Mouse (Mus musculus) limb, embryonic 10.5 days (tissue): ENCODE measurements around the gene Hdac5. TPM values are rescaled to one million over a fixed set of nuclear protein-coding genes. Genes with fewer than 3 reads are reported as not detected.

Experiments
- DNase-seq: peaks from one replicate; pipeline ENCODE4 v3.0.0-alpha.2; 2017; ENCODE audit warnings: low spot score
- H3K27ac ChIP-seq: fragments of 300-500 bp; sonication (generic); 2 replicates; pipeline ENCODE4 v1.5.1; 2016; ENCODE audit warnings: mild to moderate bottlenecking
- H3K27me3 ChIP-seq: fragments of 300-500 bp; sonication (generic); 2 replicates; pipeline ENCODE4 v1.6.1; 2016; ENCODE audit warnings: low read depth, mild to moderate bottlenecking; ENCODE audit not compliant: poor library complexity, severe bottlenecking
- H3K36me3 ChIP-seq: fragments of 300-500 bp; sonication (generic); 2 replicates; pipeline ENCODE4 v1.6.1; 2016; ENCODE audit warnings: mild to moderate bottlenecking, moderate library complexity
- H3K4me1 ChIP-seq: fragments of 300-500 bp; sonication (generic); 2 replicates; pipeline ENCODE4 v1.6.1; 2016
- H3K4me3 ChIP-seq: fragments of 300-500 bp; sonication (generic); 2 replicates; pipeline ENCODE4 v1.5.1; 2016; ENCODE audit warnings: mild to moderate bottlenecking, moderate library complexity
- H3K9me3 ChIP-seq: fragments of 300-500 bp; sonication (generic); replicated peaks from 2 replicates; pipeline ENCODE4 v1.6.1; 2016; ENCODE audit warnings: mild to moderate bottlenecking
- WGBS: fragments of 180-500 bp; shearing (Covaris S2); methylation state at CpG from one replicate; pipeline ENCODE4 v1.1.7; 2016; 5-methylcytosine and 5-hydroxymethylcytosine counted together
- polyA plus RNA-seq: library from polyadenylated mRNA; unstranded; fragments of >200 nt; fragmentation: Nextera tagmentation; extraction: Ambion mirVana; gene quantifications from 2 replicates; pipeline ENCODE4 v1.2.1, GENCODE M21; 2016

Hdac5 gene
- polyA plus RNA-seq, 1 experiment from 2014 or later: 50.2 TPM

GRCm38 (mm10) chr11:102218783-102219182 is 11.2 kb downstream of the Hdac5 start:
- WGBS: 0% methylated on average over 10 of the region's 10 CpGs

GRCm38 (mm10) chr11:102217876-102218430 is 12.0 kb downstream of the Hdac5 start:
- Histone ChIP-seq H3K27me3 (no peaks in the 10 kb centered on the region), H3K27ac (peak overlapping the region; percentile 84), H3K9me3 (no peaks in the 10 kb centered on the region), H3K4me1 (peaks cover 84% of the 10 kb centered on the region), H3K4me3 (peak overlapping the region; percentile 50), H3K36me3 (peaks cover 8% of the 10 kb centered on the region)
- WGBS: 70% methylated on average over 7 of the region's 7 CpGs
- DNase-seq: peak; percentile 28

More at GRCm38 (mm10) chr11:102218783-102219182, 11.2 kb downstream of the Hdac5 start:
- H3K4me1 ChIP-seq: peaks cover 87% of the 10 kb centered on the region
- H3K27me3 ChIP-seq: 0 out of 2 replicates have a peak, but pooled peaks cover 2% of the 10 kb centered on the region
- DNase-seq: peak; percentile 82
- H3K27ac ChIP-seq: peak overlapping the region; percentile 84
- H3K9me3 ChIP-seq: no peaks in the 10 kb centered on the region
- H3K36me3 ChIP-seq: peaks cover 8% of the 10 kb centered on the region
- peak overlapping the region; percentile 50 for H3K4me3 ChIP-seq

DNA sequence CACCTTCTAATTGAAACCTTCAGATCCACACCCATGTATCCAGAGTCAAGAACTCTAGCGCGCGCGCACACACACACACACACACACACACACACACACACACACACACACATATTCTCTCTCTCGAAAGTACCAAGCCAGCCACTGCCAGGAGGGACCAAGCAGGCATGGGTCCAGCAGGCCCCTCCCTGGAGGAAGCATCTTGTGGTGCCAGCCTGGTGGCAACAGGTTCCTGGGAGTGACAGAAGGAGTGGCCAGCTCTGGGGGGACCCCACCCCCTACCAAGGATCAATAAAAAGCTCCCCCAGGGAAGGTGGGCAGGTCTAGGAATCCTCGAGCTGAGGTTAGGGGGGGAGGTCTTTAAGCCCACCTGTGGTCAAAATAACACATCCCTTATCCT is 12.6 kb downstream of the Hdac5 start:
- 84% methylated on average over 6 of the region's 6 CpGs for WGBS
- Histone ChIP-seq H3K4me3 (peak overlapping the region; percentile 50; the same call in 1 of the 2 replicates), H3K4me1 (peaks cover 79% of the 10 kb centered on the region), H3K36me3 (peaks cover 8% of the 10 kb centered on the region), H3K9me3 (no peaks in the 10 kb centered on the region), H3K27ac (peak overlapping the region; percentile 84), H3K27me3 (no peaks in the 10 kb centered on the region)
- DNase-seq: peak; percentile 29

DNA sequence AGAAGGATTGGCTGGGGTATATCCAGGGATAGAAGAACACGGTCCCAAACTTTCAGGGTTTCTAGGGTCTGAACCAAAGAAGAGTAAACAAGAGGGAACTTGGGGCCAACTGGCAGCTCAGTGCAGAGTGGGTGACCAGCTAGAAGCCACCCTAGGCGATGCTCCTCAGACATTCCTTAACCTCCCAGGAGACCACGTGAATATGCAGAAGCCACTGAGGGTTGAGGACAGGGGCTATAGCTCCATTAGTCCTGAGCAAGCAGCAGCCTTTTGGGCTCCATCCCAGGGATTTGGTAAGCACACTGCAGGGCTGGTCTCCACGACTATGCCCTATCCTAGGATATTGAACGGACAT is 13.1 kb downstream of the Hdac5 start:
- Histone ChIP-seq H3K27ac (peak overlapping the region; percentile 43; the same call in 1 of the 2 replicates), H3K4me1 (peaks cover 77% of the 10 kb centered on the region), H3K36me3 (peaks cover 7% of the 10 kb centered on the region), H3K9me3 (no peaks in the 10 kb centered on the region), H3K4me3 (no peak overlapping the region), H3K27me3 (no peaks in the 10 kb centered on the region)
- DNase-seq: peak; percentile 27
- WGBS: 54% methylated on average over 5 of the region's 5 CpGs

DNA sequence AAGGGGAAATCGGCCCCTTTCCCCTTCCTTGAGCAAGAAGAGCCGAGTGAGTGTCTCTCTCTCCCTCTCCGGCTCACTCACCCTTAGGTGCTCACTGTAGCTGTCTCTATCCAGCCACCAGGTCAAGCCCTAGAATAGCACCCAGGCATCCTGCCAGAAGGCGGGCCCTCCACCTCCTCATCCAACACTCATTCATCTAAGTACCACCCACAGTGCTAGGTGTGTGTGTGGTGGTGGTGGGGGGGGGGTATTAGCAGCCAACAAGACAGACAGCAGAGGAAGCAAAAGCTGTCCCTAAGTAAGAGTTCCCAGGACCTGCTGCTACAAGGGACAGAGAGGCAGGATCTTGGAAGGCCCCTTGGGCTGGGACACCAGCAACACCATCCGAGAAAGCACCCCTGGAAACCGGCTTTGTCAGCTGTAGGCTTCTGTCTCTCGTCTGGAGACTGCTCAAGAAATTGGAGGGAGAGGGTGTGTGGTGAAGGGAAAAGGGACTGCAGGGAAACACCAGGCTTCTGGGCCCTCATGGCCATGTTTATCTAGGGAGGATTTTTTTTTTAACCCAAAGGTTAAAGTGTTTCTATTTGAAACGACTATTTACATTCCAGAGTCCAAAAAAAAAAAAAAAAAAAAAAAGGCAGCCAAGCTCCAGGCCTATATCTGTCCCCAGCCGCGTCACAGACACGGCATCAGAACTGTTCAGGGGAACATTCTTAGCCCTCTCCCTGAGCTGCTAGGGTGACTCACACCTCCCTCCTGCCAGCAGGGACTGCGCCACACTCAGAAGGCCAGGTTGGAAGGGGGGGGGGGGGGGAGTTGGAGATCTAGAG is 13.7 kb downstream of the Hdac5 start:
- 51% methylated on average over 12 of the region's 12 CpGs for WGBS
- Histone ChIP-seq H3K4me1 (peaks cover 81% of the 10 kb centered on the region), H3K9me3 (no peaks in the 10 kb centered on the region), H3K4me3 (no peak overlapping the region), H3K27me3 (no peaks in the 10 kb centered on the region), H3K27ac (peak overlapping the region; percentile 43; the same call in 1 of the 2 replicates), H3K36me3 (peaks cover 3% of the 10 kb centered on the region)
- DNase-seq: peak; percentile 29

GRCm38 (mm10) chr11:102215511-102215910 is 14.5 kb downstream of the Hdac5 start:
- 0 out of 2 replicates have a peak overlapping the region, but pooled peaks have one; percentile 26 for H3K27ac ChIP-seq
- DNase-seq: no peak
- WGBS: 85% methylated on average over 11 of the region's 11 CpGs

GRCm38 (mm10) chr11:102214430-102215156 is 15.4 kb downstream of the Hdac5 start:
- peaks cover 81% of the 10 kb centered on the region for H3K4me1 ChIP-seq
- no peak for DNase-seq
- WGBS: 63% methylated on average over 10 of the region's 10 CpGs
- peak overlapping the region; percentile 44; the same call in 1 of the 2 replicates for H3K27ac ChIP-seq
- no peaks in the 10 kb centered on the region for H3K9me3 ChIP-seq
- H3K27me3 ChIP-seq: no peaks in the 10 kb centered on the region
- H3K4me3 ChIP-seq: no peak overlapping the region
- no peaks in the 10 kb centered on the region; the same call in 1 of the 2 replicates for H3K36me3 ChIP-seq

More at GRCm38 (mm10) chr11:102215511-102215910, 14.5 kb downstream of the Hdac5 start:
- Histone ChIP-seq H3K4me3 (peak overlapping the region; percentile 24; the same call in 1 of the 2 replicates), H3K9me3 (no peaks in the 10 kb centered on the region), H3K4me1 (peaks cover 82% of the 10 kb centered on the region), H3K27me3 (no peaks in the 10 kb centered on the region), H3K36me3 (no peaks in the 10 kb centered on the region; the same call in 1 of the 2 replicates)

GRCm38 (mm10) chr11:102211936-102212341 is 18.0 kb downstream of the Hdac5 start:
- Histone ChIP-seq H3K4me1 (peaks cover 79% of the 10 kb centered on the region), H3K36me3 (no peaks in the 10 kb centered on the region), H3K9me3 (no peaks in the 10 kb centered on the region), H3K4me3 (no peak overlapping the region), H3K27me3 (no peaks in the 10 kb centered on the region), H3K27ac (no peak overlapping the region)
- 68% methylated on average over 18 of the region's 18 CpGs for WGBS
- no peak for DNase-seq

DNA sequence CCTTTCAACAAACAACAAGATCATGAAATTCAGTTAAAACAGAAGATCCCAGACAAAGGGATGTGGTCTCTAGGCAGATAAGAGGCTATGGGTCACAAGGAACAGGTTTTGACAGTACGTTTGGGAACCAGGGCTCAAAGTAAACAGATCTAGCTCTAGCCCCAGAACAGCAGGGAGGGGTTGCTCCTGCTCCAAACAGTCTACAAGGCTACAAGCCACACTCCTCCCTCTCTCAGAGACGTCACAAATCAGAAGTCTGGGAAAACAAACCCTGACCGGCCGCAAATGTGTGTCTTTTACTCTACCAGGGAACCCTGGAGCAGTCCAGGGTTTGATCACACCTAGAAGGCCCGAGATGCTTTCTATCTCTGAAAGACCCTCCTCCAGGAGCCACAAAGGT is 19.0 kb downstream of the Hdac5 start:
- H3K4me3 ChIP-seq: no peak overlapping the region
- peaks cover 9% of the 10 kb centered on the region for H3K27me3 ChIP-seq
- 38% methylated on average over 5 of the region's 5 CpGs for WGBS
- H3K36me3 ChIP-seq: peaks cover 9% of the 10 kb centered on the region
- no peak for DNase-seq
- peaks cover 78% of the 10 kb centered on the region for H3K4me1 ChIP-seq
- H3K27ac ChIP-seq: 0 out of 2 replicates have a peak overlapping the region, but pooled peaks have one; percentile 28
- H3K9me3 ChIP-seq: no peaks in the 10 kb centered on the region

- no peak for DNase-seq
- Histone ChIP-seq H3K4me1 (peaks cover 70% of the 10 kb centered on the region), H3K27ac (no peak overlapping the region), H3K4me3 (no peak overlapping the region), H3K27me3 (peaks cover 9% of the 10 kb centered on the region), H3K36me3 (peaks cover 17% of the 10 kb centered on the region), H3K9me3 (no peaks in the 10 kb centered on the region)
- WGBS: 66% methylated on average over 3 of the region's 3 CpGs
Measured at GRCm38 (mm10) chr11:102210185-102210584, 19.8 kb downstream of the Hdac5 start.

- 17% methylated on average over 2 of the region's 2 CpGs for WGBS
- Histone ChIP-seq H3K4me3 (no peak overlapping the region), H3K27me3 (peaks cover 9% of the 10 kb centered on the region), H3K27ac (no peak overlapping the region), H3K36me3 (peaks cover 22% of the 10 kb centered on the region), H3K4me1 (peaks cover 66% of the 10 kb centered on the region), H3K9me3 (no peaks in the 10 kb centered on the region)
- no peak for DNase-seq
Measured at GRCm38 (mm10) chr11:102209742-102210141, 20.2 kb downstream of the Hdac5 start.

GRCm38 (mm10) chr11:102208846-102209245 is 21.1 kb downstream of the Hdac5 start:
- Histone ChIP-seq H3K9me3 (no peaks in the 10 kb centered on the region), H3K4me1 (peaks cover 57% of the 10 kb centered on the region), H3K27ac (peak overlapping the region; percentile 38; the same call in 1 of the 2 replicates), H3K27me3 (peaks cover 9% of the 10 kb centered on the region), H3K4me3 (no peak overlapping the region), H3K36me3 (peaks cover 30% of the 10 kb centered on the region)
- 60% methylated on average over 4 of the region's 4 CpGs for WGBS
- no peak for DNase-seq
